Mouse (Mus musculus): ENCODE measurements around the gene Ap1m2. TPM values are rescaled to one million over a fixed set of nuclear protein-coding genes. Genes with fewer than 3 reads are reported as not detected.

Ap1m2 gene
- polyA plus RNA-seq, 1 experiment = 1.8 TPM

DNA sequence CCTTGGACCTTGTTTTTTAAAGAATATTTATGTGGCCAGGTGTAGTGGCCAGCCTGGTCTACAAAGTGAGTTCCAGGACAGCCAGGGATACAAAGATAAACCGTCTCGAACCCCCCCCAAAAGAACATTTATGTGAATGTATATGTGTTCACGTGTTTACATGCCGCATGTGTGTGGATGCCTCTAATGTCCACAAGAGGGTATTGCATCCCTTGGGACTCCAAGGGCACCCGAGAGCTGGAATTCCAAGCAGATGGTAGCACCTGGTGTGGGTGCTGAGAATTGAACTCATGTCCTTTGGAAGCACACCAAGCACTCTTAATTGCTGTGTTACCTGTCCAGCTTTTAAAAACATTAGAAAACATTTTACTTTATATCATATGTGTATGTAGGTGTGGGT is 28.5 kb downstream of the Ap1m2 start:
- no peaks in the 10 kb centered on the region for H3K27me3 ChIP-seq (ENCODE audit: control insufficient read depth, insufficient read depth, low read length)
- no peak overlapping the region for H3K27ac ChIP-seq (ENCODE audit: insufficient read depth, low read length)
- no peak for TF ChIP-seq CTCF (IDR thresholded peaks at IDR 0.05; ENCODE audit: borderline replicate concordance, insufficient read depth, low read depth, low read length)
- TF ChIP-seq POLR2A (IDR thresholded peaks at IDR 0.05; ENCODE audit: borderline replicate concordance, insufficient read depth, low read length) = no peak
- 86% methylated on average over 5 of the region's 5 CpGs for WGBS
- peaks cover 9% of the 10 kb centered on the region for H3K4me1 ChIP-seq (ENCODE audit: control insufficient read depth, insufficient read depth, low read length)
- DNase-seq = no peak
- no peak overlapping the region for H3K4me3 ChIP-seq (replicated peaks; ENCODE audit: insufficient read depth, low read depth, low read length)

DNA sequence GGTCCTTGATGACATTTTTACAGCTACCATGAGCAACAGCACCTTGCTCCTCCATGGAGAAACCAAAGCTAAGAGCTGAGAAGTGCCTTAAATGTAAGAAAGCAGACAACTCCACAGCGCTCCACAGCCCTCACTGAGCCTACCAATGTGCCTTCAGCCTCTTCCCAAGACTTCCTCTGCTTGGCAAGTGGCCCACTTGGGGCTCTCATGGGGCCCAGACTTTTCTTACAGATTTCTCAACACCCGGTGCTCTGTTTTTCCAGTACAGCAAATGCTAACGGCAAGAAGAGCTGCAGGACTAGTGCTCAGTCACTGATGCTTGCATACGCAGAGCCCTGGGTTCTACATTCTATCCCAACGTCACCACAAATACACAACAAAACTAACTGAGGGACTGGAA is 34.4 kb downstream of the Ap1m2 start:
- Histone ChIP-seq H3K4me3 (replicated peaks; ENCODE audit: insufficient read depth, low read depth, low read length) (no peak overlapping the region), H3K27me3 (ENCODE audit: control insufficient read depth, insufficient read depth, low read length) (no peaks in the 10 kb centered on the region), H3K27ac (ENCODE audit: insufficient read depth, low read length) (no peak overlapping the region), H3K4me1 (ENCODE audit: control insufficient read depth, insufficient read depth, low read length) (no peaks in the 10 kb centered on the region)
- no peak for TF ChIP-seq CTCF (IDR thresholded peaks at IDR 0.05; ENCODE audit: borderline replicate concordance, insufficient read depth, low read depth, low read length)
- no peak for TF ChIP-seq POLR2A (IDR thresholded peaks at IDR 0.05; ENCODE audit: borderline replicate concordance, insufficient read depth, low read length)
- DNase-seq = peak in 1 of 2 experiments; percentile 16
- 88% methylated on average over 5 of the region's 5 CpGs for WGBS

- WGBS = 71% methylated on average over 8 of the region's 8 CpGs
- Histone ChIP-seq H3K4me3 (replicated peaks; ENCODE audit: insufficient read depth, low read depth, low read length) (no peak overlapping the region), H3K27ac (ENCODE audit: insufficient read depth, low read length) (no peak overlapping the region), H3K27me3 (ENCODE audit: control insufficient read depth, insufficient read depth, low read length) (no peaks in the 10 kb centered on the region), H3K4me1 (ENCODE audit: control insufficient read depth, insufficient read depth, low read length) (no peaks in the 10 kb centered on the region)
- TF ChIP-seq CTCF (IDR thresholded peaks at IDR 0.05; ENCODE audit: borderline replicate concordance, insufficient read depth, low read depth, low read length) (no peak), POLR2A (IDR thresholded peaks at IDR 0.05; ENCODE audit: borderline replicate concordance, insufficient read depth, low read length) (no peak)
- no peak for DNase-seq
These were observed 35.8 kb downstream of the Ap1m2 start for GRCm38 (mm10) chr9:21276307-21276706.

DNA sequence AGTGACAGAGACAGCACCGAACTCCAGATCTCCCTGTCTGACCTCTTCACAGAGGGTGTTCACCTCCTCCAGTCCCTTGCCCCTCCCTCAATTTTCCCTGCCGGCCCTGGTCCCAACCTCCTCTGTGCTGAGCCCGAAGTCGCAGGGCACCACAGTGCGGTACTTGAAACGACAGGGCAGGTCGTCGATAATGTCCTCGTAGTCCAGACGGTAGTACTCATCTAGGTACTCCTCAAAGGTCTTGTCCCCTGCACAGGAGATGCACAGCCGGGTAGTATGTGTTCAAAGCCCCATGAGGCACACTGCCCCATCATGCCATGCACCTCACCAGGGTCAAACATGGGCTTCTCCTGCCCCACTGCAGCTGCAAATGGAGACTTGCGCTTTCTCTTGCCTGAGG is 36.4 kb downstream of the Ap1m2 start:
- H3K27ac ChIP-seq (ENCODE audit: insufficient read depth, low read length) = no peak overlapping the region
- no peak for TF ChIP-seq CTCF (IDR thresholded peaks at IDR 0.05; ENCODE audit: borderline replicate concordance, insufficient read depth, low read depth, low read length)
- DNase-seq = no peak
- no peaks in the 10 kb centered on the region for H3K27me3 ChIP-seq (ENCODE audit: control insufficient read depth, insufficient read depth, low read length)
- H3K4me1 ChIP-seq (ENCODE audit: control insufficient read depth, insufficient read depth, low read length) = no peaks in the 10 kb centered on the region
- 86% methylated on average over 12 of the region's 12 CpGs for WGBS
- H3K4me3 ChIP-seq (replicated peaks; ENCODE audit: insufficient read depth, low read depth, low read length) = no peak overlapping the region

DNA sequence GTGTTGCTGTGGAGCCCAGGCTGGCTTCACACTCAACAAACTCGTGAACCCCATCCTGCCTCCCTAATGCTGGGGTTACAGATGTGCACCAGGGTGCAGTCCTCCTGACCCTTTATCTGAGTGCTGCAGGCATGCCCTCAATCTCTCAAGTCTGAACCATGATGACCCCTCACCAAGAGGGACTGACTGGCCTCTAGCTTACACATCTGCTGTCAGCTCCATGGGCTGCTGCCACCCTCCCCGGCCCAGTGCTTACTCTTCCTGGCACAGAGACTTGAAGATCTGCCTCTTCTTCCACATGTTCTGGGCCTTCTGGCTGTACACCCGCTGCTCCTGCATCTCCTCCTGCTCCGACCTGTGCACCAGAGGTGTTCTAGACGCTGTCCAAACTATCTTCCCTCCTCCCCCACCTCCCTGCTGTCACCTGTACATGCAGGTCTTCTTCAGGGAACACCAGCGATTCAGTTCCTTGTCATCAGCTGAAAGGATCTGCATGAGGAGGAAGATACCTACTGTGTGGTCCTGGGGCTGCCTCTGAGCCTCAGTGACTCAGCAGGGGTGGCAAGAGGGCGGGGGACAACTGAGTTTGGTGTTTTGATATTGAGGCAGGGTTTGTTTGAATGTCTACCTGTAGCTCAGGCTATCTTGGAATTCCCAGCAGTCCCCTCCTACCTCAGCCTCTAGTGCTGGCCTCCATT is 37.0 kb downstream of the Ap1m2 start:
- no peak overlapping the region for H3K4me3 ChIP-seq (replicated peaks; ENCODE audit: insufficient read depth, low read depth, low read length)
- H3K4me1 ChIP-seq (ENCODE audit: control insufficient read depth, insufficient read depth, low read length) = no peaks in the 10 kb centered on the region
- H3K27ac ChIP-seq (ENCODE audit: insufficient read depth, low read length) = no peak overlapping the region
- DNase-seq = no peak
- 70% methylated on average over 7 of the region's 7 CpGs for WGBS
- no peaks in the 10 kb centered on the region for H3K27me3 ChIP-seq (ENCODE audit: control insufficient read depth, insufficient read depth, low read length)
- no peak for TF ChIP-seq CTCF (IDR thresholded peaks at IDR 0.05; ENCODE audit: borderline replicate concordance, insufficient read depth, low read depth, low read length)
- no peak for TF ChIP-seq POLR2A (IDR thresholded peaks at IDR 0.05; ENCODE audit: borderline replicate concordance, insufficient read depth, low read length)

DNA sequence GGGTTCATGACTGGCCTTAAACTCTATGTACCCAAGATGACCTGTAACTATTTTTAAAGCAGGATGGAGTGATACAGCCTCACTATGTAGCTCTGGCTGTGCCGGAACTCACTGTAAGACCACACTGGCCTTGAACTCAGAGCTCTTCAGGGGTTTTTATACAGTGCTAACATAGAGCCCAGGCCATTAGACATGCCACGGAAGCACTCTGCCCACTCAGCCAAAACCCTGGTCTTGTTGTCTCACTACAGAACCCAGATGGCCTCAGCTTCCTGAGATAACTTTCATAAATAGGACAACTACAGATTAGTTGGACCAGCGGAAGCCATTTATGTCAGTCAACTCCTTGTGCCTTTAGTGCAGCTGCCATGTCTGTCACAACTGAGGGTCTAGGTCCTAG is 37.8 kb downstream of the Ap1m2 start:
- TF ChIP-seq CTCF (IDR thresholded peaks at IDR 0.05; ENCODE audit: borderline replicate concordance, insufficient read depth, low read depth, low read length) (no peak), POLR2A (IDR thresholded peaks at IDR 0.05; ENCODE audit: borderline replicate concordance, insufficient read depth, low read length) (no peak)
- Histone ChIP-seq H3K4me3 (replicated peaks; ENCODE audit: insufficient read depth, low read depth, low read length) (no peak overlapping the region), H3K27ac (ENCODE audit: insufficient read depth, low read length) (no peak overlapping the region), H3K27me3 (ENCODE audit: control insufficient read depth, insufficient read depth, low read length) (no peaks in the 10 kb centered on the region), H3K4me1 (ENCODE audit: control insufficient read depth, insufficient read depth, low read length) (no peaks in the 10 kb centered on the region)
- WGBS = 85% methylated on average over 3 of the region's 3 CpGs
- DNase-seq = no peak

DNA sequence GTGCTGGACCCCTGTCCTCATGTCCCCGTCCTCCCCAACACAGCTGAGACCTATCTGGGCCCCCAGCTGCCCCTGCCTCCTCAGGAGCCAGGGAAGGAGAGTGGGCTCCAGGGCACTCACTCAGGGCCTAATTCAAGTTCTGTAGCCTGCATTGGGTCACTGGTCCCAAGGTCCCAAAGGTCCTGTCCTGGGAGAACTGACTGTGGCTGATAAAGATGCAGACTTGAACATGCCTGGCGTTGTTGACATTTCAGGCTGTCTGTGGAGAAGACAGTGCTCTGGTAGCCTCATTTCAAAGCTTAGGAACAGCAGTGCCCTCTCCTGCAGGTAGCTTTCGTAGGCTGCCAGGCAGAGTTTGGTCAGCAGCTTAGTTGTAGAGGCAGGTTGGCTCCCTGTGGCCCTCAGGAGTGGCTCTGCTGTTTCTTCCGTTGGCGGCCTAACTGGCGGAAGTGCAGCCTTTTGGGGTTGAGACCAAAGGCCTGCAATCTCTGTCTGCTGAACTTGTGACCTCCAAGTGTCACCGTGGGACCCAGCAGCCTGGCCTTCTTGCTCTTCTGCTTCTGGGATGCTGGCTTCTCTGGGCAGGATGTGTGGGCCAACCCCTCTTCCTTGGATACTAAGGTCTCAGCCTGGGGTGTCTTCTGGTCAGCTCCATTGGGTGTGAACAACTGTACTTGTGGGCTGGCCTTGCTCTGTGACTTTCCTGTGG is 38.5 kb downstream of the Ap1m2 start:
- 63% methylated on average over 7 of the region's 7 CpGs for WGBS
- no peaks in the 10 kb centered on the region for H3K4me1 ChIP-seq (ENCODE audit: control insufficient read depth, insufficient read depth, low read length)
- TF ChIP-seq CTCF (IDR thresholded peaks at IDR 0.05; ENCODE audit: borderline replicate concordance, insufficient read depth, low read depth, low read length) (no peak), POLR2A (IDR thresholded peaks at IDR 0.05; ENCODE audit: borderline replicate concordance, insufficient read depth, low read length) (no peak)
- H3K27ac ChIP-seq (ENCODE audit: insufficient read depth, low read length) = no peak overlapping the region
- H3K4me3 ChIP-seq (replicated peaks; ENCODE audit: insufficient read depth, low read depth, low read length) = no peak overlapping the region
- DNase-seq = no peak
- H3K27me3 ChIP-seq (ENCODE audit: control insufficient read depth, insufficient read depth, low read length) = no peaks in the 10 kb centered on the region

DNA sequence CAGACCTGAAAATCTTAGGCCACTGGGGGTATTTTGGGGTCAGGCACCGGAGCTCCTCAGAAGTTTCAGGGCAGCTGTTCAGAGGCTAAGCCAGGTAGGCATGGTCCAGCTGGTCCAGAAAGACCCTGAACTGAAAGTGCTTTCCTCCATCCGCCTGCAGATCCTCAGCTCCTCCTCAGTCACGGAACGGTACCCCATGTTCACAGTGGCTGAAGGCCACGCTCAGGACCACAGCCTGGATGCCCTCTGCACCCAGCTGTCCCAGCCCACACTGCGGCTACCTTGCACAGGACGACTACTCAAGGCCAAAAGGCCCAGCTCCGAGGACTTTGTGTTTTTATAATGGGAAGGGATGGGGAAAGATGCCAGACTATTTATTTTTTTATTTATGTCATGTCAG is 39.0 kb downstream of the Ap1m2 start:
- Histone ChIP-seq H3K27me3 (ENCODE audit: control insufficient read depth, insufficient read depth, low read length) (no peaks in the 10 kb centered on the region), H3K27ac (ENCODE audit: insufficient read depth, low read length) (no peak overlapping the region), H3K4me3 (replicated peaks; ENCODE audit: insufficient read depth, low read depth, low read length) (no peak overlapping the region), H3K4me1 (ENCODE audit: control insufficient read depth, insufficient read depth, low read length) (no peaks in the 10 kb centered on the region)
- DNase-seq = no peak
- TF ChIP-seq CTCF (IDR thresholded peaks at IDR 0.05; ENCODE audit: borderline replicate concordance, insufficient read depth, low read depth, low read length) (no peak), POLR2A (IDR thresholded peaks at IDR 0.05; ENCODE audit: borderline replicate concordance, insufficient read depth, low read length) (no peak)
- WGBS = 79% methylated on average over 8 of the region's 8 CpGs

All from cerebellum, adult 2 months (tissue).